Mouse (Mus musculus) megakaryocyte-erythroid progenitor cell, adult 5-6 weeks (primary cell): Measurements from ENCODE around the gene Ppfia1. TPM values are rescaled to one million over a fixed set of nuclear protein-coding genes. Genes with fewer than 3 reads are reported as not detected.

ENCODE experiments used
- ATAC-seq: replicated peaks from 2 replicates; pipeline ENCODE4 v1.8.0; 2016; ENCODE audit warnings: mild to moderate bottlenecking, inconsistent platforms; ENCODE audit not compliant: severe bottlenecking, poor library complexity, low FRiP score, low TSS enrichment
- total RNA-seq, 2 experiments: library from RNA; stranded (forward) in 1 of 2; stranded (reverse) in 1 of 2; fragments of 200-1000, 215-1000 nt in 1 of 2; fragments of >200 nt in 1 of 2; fragmentation: Nextera tagmentation in 1 of 2; gene quantifications; 2 replicates each; pipeline ENCODE4 v1.2.3; 2014 to 2017

Gene Ppfia1
- total RNA-seq, 2 experiments from 2014 or later: 98.4 to 106 TPM

DNA sequence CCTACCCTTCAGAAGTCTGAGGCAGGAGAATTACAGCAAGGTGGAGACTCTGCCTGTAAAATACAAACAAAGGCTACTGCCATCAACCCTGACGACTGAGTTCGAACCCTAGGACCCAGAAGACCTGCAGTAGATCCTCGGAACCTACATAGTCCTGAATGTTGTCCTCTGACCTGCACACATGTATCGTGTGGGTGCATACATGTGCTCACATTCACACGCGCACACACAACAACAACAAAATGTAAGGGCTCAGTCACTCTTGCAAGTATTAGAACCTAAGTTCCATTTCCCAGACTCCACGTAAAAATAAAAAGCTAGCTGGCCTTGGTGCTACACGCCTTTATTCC is 569 bp upstream of the Ppfia1 start:
- peak; percentile 30 for ATAC-seq

DNA sequence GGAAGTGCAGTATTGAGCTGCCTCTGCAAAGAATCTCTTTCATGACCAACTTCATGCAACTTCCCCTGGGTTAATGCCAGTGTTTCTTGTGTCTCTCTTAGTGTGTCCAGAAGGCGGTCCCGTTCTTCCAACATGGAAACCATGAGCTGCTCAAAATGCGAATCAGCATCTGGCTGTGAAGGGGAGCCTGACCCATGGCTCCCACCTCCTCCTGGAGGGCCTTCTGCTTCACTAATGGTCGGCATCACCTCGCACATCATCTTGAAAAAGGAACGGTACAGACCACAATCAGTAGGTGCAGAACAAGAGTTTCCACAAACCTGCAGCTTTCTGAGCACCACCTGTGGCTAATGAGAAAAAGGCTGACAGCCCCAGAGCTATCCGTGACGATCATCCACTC is 1.3 kb downstream of the Ppfia1 start:
- no peak for ATAC-seq

DNA sequence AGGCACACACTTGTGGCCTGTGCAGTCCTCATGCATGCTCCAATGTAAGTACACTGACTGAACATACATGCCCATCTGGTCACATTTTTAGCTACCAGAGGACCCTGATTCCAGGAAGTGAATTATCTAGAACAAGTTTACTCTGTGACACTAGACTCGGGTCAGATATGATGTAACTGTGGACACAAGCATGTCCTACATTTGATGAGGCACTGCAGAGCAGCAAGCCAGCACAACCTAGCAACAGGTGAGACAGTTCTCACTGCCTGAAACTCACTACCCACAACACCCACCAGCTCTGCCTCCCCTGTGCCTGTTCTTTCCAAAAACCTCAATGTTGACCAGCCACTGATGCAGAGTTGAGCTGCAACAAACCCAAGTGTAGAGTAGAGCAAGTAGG is 2.7 kb downstream of the Ppfia1 start:
- no peak for ATAC-seq

DNA sequence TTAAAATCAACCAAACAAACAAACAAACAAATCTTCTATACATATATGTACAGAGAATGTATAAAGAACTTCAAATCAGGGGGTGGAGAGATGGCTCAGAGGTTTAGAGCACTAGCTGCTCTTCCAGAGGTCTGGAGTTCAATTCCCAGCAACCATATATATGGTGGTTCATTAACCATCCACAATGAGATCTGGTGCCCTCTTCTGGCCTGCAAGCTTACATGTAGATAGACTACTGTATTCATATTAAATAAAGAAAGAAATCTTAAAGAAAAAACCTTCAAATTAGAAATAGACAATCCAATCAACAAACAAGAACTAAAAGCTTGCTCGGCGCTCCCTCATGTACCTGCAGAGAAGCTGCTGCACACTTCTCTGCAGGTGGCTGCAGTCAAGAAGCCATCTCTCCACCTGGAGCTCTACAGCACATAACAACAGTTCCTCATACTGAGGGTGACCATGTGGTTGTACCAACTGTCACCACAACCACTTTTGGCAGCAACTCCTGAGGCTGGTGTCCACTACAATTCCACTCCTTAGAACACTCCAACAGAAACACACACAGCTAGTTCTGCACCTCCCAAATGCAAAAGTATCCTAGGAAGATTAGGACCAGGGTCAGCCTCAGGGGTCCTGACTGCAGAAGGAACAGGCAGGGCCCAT is 3.5 kb downstream of the Ppfia1 start:
- ATAC-seq: no peak

DNA sequence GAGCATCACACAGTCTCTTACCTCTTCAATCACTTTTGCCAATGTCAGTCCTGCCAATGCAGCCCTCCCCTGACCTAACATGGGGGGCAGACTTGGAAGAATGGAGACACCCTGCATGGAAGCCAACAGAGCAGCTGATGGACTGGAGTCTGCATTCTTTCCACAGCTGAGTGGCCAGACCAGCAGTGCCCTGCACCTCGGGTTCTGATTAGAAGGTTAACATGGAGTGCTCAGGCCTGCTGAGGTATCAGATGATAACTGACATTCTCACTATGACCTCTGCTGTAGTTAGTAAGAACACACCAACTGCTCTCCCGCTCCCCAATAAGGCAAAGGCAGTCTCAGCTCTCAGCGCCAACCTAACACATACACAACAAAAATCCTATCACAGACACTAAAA is 8.3 kb downstream of the Ppfia1 start:
- ATAC-seq: no peak

DNA sequence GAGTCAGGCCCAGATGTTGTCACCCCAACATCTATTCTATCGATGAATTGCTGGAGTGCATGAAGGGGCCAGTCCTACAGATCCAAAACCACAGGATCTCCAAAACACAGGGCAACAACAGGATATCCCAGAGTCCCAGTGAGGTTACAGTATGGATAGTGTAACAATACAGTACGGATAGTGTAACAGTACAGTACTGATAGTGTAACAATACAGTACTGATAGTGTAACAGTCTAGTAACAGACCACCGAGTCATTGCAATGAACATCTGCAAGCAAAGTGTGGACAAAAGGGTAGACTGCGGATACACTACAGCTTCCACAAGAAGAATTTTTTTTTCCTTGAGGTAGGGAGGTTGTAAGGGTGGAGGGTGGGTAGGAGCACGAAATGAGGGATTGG is 12.2 kb downstream of the Ppfia1 start:
- ATAC-seq: peak; percentile 56

DNA sequence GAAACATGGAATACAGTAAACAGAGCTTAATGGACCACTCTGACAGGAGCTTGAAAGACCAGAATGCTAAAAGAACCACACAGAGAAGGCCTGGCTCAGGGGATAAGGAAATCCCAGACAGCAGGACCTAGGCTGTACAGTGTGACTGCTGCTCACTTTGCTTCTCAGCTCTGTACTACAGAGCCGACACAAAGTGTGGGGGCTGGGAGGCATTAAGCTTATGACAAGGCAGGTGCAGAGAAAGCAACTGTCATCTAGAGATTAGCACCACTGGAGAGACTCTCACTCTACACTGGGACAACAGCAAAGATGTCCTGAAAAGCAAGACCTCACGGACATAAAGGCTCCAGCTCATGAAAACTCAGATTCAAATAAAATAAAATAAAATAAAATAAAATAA is 14.4 kb downstream of the Ppfia1 start:
- ATAC-seq: peak; percentile 91

DNA sequence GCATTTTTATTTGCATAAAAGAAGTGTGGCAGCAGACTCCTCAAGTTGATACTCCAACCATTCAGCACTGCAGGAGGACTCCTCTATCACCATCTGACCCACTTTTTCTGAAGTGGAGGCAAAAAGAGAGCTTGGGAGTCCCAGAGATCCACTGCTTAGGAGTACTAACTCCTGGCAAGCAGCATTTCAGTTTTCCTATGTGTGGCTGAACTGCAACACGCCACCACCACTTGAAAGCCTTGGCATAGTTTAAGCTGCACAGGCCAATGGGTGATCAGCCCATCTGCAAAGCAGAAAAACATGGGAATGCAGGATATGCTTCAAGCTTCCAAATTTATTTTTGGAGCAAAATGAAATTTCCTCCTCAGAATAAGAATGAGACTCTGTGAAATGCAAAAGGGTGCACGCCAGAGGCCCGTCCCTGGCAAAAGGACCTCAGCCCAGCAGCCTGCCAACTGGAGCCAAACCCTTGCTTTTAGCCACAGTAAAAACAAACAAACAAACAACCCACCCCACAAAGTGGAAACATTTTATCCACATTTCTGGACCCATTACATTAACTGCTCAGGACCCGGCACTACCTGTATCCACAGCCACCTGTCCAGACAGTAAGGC is 15.4 kb downstream of the Ppfia1 start:
- ATAC-seq: no peak

DNA sequence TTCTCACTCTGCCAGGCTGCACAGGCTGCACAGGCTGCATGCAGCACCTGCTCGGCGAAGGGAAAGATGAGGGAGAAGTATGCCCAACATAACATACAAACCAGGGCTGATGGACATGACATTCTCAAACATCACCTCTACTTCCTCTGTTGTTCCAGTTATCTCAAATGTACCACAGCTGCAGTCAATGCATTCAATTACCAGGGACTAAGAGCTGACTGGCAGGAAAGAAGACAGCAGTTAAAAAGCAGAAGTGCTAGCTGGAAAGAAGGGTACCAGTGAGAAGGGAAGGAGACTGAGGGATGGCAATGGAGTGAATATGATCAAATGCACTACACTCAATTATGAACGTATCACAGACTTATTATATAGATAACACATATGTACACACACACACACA is 17.2 kb downstream of the Ppfia1 start:
- no peak for ATAC-seq

DNA sequence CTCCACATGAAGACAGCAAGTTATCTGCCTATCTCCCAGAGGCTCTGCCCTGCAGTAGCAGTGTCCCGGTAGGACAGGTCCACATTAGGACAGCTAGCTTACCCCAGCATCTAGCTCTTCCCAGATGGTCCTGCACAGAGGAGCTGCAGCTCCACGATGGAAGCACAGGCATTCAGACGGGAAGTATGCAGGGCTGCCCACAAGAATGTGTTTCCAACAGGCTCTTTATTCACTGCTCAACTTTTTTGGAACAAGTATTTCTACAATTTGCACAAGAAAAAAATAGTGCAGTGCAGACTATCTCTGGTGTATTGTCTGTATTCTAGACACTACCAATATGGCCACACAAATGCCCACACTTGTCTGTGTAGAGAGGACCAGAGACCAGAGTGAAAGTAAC is 18.8 kb downstream of the Ppfia1 start:
- no peak for ATAC-seq

DNA sequence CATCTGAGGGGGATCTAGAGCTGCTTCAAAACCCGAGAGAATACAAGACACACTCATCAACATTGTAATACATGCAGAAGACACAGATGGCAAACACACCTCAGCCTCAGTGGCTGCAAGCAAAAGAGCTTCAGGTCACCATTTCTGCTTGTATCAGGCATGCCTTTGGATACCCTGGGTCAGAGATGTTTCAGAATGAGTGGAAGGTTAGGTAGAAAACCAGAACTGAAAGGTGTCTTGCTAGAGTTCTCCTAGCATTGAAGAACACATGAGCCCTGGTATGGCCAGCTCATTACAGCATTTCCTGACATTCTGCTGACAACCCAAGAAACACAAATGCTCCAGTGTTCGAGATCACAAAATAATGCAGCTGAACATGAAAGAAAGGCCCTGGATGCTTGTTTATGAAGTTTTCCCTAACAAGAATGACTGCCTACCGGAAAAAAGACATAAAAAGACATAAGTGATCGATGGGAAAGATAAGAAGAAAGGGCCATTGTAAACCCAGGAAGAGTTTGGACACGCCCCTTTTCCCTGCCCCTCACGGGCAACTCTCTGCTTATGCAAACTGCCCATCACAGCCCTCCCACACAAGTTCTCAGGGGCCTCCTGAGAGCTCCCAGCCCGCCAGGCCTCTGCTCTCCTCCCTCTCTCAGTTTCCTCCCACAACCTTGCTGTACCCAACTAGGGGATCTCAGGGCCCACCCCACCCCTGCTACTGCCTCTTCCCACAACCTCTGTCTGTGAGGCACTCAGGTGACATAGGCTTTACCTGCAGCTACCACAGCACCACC is 21.7 kb downstream of the Ppfia1 start:
- no peak for ATAC-seq

DNA sequence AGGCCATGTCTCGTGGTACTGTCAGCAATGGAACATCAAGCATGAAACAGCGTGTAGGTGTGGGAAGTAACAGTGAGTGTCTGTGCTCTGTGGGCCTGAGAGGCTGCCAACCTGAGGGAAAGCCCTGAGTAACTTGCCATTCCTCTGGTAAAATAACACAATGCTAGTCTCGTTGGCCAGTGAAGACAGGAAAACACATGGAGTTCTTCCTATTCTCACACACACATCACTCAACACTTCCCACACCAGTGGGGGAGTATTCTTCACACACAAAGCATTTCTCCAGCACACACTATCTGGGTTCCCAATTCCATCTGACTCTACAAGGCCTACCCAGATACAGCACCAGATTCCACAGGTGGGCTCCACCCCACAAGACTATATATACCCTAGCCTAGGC is 23.7 kb downstream of the Ppfia1 start:
- ATAC-seq: no peak

DNA sequence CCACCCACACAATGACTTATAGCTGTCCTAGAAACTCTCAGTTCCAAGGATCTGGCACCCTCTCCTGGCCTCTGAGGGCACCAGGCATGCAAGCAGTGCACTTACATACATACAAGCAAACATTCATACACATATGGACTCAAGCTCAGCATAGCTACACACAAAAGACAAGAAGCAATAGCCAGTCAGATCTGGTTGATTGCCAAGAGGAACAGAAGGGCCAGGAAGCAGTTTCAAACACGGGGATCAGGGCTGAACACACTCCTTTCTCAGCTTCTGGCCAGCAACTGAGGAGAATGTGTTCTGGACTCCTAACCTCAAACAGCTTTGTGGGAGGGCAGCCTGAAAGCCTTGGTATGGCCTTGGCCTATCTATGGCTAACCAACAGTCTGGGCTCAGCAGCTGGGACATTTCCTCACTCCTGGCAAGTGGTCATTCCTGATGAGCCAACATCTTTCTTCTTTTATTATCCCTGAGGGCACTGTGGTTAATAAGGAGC is 25.8 kb downstream of the Ppfia1 start:
- ATAC-seq: peak; percentile 27

DNA sequence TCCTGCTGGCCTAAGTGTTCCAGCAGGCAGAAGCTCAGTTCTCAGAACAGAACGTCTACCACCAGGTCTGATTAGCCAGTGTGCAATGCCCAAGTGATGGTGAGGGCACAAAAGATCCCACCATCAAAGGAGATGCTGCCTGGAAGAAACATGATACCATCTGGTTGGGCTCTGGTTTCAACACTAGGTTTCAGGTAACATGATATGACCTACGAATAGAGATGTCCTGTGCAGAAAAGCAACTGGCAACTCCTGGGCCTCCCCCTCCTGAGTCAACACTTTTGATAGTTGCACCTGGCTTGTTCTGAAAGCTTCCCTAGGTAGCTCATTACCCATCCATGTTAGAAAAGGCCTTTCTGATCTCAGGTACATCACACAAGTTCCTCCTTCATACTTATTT is 26.9 kb downstream of the Ppfia1 start:
- no peak for ATAC-seq

DNA sequence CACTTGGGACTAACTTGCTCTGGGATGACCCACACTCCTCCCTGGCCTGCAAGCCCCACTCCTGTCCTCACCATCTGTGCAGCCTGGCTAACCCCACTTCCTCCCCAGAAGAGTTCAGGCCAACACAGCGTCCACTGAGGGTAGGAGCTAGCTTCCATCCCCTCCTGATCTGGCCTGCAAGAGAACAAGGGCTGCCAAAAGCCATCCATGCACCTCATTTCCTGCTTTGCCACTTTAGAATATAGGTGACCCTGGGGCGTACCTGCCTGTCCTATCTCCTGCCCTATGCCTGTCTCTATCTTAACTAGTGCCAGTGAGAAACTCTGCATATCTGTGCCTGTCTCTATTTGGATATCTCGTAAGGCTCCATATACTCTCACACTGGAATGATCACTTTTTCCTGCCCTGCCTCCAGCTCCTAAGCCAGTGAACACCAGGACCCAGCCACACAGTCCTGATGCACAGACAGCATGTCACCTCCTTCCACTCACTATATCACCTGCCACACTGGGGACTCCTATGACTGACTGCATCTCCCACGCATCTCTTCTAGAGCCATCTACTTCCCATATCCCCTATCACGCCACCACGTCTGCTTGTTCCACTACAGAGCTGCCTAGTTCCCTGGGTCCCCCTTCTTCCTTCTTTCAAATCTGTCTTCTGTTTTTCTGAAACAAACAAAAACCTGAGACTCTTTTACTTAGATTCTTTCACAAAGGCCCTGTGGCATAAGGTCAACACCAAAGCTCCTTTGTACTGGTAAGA is 28.9 kb downstream of the Ppfia1 start:
- 0 out of 2 replicates have a peak, but pooled peaks have one; percentile 6 for ATAC-seq

DNA sequence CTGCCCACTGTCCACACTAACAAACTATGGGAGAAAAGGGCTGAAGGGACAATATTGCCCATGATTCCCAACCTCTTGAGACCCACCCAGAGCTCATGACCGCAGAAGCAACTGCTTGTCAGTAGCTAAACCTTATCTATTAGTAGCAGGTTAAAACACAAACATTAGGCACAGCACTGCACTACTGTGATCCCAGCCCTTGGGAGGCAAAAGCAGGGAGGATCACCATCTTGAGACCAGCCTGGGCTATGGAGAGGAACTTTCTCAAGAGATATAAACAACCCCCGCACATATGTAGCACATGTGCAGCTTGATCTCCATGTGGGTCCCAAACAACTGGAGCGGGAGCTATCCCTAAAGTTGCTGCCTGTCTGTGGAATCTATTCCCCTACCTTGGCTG is 30.1 kb downstream of the Ppfia1 start:
- peak; percentile 96 for ATAC-seq

DNA sequence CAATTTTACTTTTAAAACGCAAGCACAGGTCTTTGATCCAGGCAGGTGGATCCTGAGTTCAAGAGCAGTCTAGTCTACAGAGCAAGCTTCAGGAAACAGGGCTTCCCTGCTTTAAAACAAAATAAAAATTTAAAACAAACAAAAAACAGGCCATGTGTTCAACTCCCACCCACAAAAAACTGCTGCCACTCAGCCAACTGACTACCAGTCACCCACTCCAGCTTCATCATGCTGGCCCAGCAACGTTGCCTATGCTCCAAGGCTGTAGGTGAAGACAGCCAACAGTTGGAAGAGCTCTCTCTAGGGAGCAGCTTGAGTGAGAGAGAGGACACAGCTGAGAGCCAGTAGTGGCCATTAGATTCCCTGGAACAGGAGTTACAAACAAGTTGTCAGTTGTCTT is 31.6 kb downstream of the Ppfia1 start:
- no peak for ATAC-seq

DNA sequence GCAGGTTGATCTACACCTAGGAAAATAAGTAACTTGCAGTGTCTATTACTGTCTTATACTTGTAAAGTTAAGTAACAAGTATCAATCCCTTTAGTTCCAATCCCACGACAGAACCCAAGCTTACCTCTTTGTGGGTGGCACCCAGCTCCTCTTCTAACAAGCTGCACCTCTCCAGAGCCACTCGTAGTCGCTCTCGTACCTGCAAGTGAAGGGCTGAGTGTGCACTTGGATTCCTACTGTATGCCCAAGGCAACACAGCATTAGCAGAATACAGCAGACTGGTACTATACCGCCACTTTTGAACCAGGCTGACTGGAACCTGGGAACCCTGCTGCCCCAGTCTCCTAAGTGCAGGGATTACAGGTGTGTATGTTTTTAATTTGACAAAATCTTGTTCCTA is 33.7 kb downstream of the Ppfia1 start:
- ATAC-seq: no peak

DNA sequence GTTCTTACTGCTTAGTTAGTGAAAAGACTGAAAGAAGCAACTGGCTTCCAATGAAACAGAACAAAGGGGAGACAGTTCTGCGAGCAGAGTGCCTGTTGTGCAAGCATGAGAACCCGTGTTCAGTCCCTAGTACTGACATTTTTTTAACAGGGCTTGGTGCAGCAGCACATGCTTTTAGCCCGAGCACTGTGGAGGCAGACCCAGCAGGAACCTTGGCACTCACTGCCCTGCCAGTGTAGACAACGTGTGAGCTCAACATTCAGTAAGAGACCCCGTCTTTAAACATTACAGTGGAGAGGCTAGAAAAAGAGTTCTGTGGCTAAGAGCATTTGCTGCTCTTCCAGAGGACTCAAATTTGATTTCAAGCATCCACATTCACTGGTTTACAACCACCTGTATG is 36.8 kb downstream of the Ppfia1 start:
- ATAC-seq: no peak

DNA sequence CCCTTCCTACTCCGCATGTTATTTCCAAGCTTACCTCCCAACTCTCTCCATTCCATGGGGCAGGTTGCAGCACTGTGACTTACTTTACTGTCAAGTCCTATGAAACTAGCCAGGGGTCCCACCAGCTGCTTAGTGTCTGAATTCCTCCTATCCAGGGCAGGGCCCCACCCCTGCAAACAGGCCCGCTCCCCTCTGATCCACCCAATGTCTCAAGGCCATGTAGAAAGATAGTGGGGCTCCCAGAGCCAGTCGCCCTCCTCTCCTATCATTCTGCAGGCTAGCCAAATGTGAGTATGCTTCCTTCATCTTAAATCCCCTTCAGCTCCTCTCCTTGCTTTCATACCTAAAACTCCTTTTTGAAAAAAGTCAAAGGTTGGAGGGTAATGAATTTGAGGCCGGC is 44.4 kb downstream of the Ppfia1 start:
- no peak for ATAC-seq
